ENCODE assay signal across 9 mouse cellular contexts in the genomic region with DNA sequence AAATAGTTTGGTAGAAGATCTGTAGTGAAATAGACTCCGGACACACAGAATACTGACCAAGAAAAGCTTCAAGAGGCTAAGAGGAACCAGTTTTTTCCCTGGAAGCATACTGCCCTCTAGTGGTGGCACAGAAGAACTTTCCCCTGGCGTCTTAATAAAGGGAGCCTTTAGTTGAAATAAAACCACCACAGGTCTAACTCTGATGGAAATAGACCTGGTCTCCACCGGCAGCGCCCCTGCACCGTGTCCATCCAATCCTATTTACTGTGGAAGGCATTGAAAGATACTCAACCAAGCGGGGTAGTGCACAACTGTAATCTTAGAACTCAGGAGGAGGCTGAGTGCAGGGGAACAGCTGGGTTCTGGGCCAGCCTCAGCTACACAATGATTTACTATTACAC. TPM values are rescaled to one million over a fixed set of nuclear protein-coding genes. Genes with fewer than 3 reads are reported as not detected.
A peak's percentile ranks its signal among the peaks of the same experiment; 100 is the strongest.
DNase-seq lines count a peak whose midpoint lies in the region; ATAC-seq lines count a peak whose summit lies in the region.
"Had no signal": no experiment of that assay in that cellular context is flagged by ENCODE, and none has a peak within 500 bp of the region (broad histone marks: within the 10 kb centered on the region; RNA-seq: fewer than 3 reads in every experiment).

No protein-coding gene starts in this region.

- H3K4me2 ChIP-seq in forebrain, embryonic 14.5 days (ENCODE audit: low read length), result no peak overlapping the region
- H3K4me2 ChIP-seq in kidney, embryonic 14.5 days (replicated peaks; ENCODE audit: low read depth, low read length), result no peak overlapping the region

- H3K27ac ChIP-seq in forebrain, embryonic 14.5 days (ENCODE audit: low read depth, low read length), result no peak overlapping the region
- H3K27ac ChIP-seq in kidney, embryonic 14.5 days (ENCODE audit: low read depth, low read length), result no peak overlapping the region

- no peaks in the 10 kb centered on the region for H3K27me3 ChIP-seq in forebrain, embryonic 14.5 days (replicated peaks; ENCODE audit: control insufficient read depth, insufficient read depth, low read length)
- no peaks in the 10 kb centered on the region for H3K27me3 ChIP-seq in kidney, embryonic 14.5 days (ENCODE audit: control insufficient read depth, insufficient read depth, low read length)

- WGBS in forebrain, embryonic 14.5 days, result 15% methylated on average over 6 of the region's 6 CpGs
- 19% methylated on average over 6 of the region's 6 CpGs for WGBS in kidney, embryonic 14.5 days

- H3K36me3 ChIP-seq in forebrain, embryonic 14.5 days (ENCODE audit: control insufficient read depth, insufficient read depth, low read length), result no peaks in the 10 kb centered on the region
- H3K36me3 ChIP-seq in kidney, embryonic 14.5 days (ENCODE audit: control insufficient read depth, insufficient read depth, low read length), result no peaks in the 10 kb centered on the region

- peak; percentile 72 for ATAC-seq in forebrain, embryonic 14.5 days
- peak; percentile 69; the same call in 1 of the 2 replicates for ATAC-seq in kidney, embryonic 14.5 days (ENCODE audit: low FRiP score, low TSS enrichment)

- no peaks in the 10 kb centered on the region for H3K9me3 ChIP-seq in forebrain, embryonic 14.5 days (replicated peaks; ENCODE audit: control insufficient read depth, low read length)
- H3K9me3 ChIP-seq in kidney, embryonic 14.5 days (ENCODE audit: control insufficient read depth, low read length), result no peaks in the 10 kb centered on the region

- no peaks in the 10 kb centered on the region for H3K4me1 ChIP-seq in forebrain, embryonic 14.5 days (ENCODE audit: control insufficient read depth, insufficient read depth, low read length)
- no peaks in the 10 kb centered on the region for H3K4me1 ChIP-seq in kidney, embryonic 14.5 days (ENCODE audit: control insufficient read depth, insufficient read depth, low read length)

- H3K9ac ChIP-seq in forebrain, embryonic 14.5 days (ENCODE audit: low read length), result no peak overlapping the region
- no peak overlapping the region for H3K9ac ChIP-seq in kidney, embryonic 14.5 days (ENCODE audit: low read depth, low read length)

- no peak overlapping the region for H3K4me3 ChIP-seq in forebrain, embryonic 14.5 days (ENCODE audit: low read depth, low read length)
- H3K4me3 ChIP-seq in kidney, embryonic 14.5 days (ENCODE audit: low read length), result no peak overlapping the region

- DNase-seq in A20 (ENCODE audit: low read depth, low spot score), result peak; percentile 76
- DNase-seq in CD8-positive naive resting alpha-beta T cell, adult 2 months (ENCODE audit: low read depth in 2 of 2, low spot score in 2 of 2), result peak; percentile 33 to 59
- DNase-seq in cerebellum, adult 11 months, result peak; percentile 6
- DNase-seq in forebrain, embryonic 14.5 days (ENCODE audit: low spot score), result peak; percentile 81
- DNase-seq in lung, postnatal 10 days, result peak; percentile 66
- peak; percentile 4 to 52 for DNase-seq in right cerebral cortex, adult 2 months (ENCODE audit: low spot score in 2 of 2)
- DNase-seq in layer of hippocampus, adult 8-10 months (ENCODE audit: low spot score in 2 of 2), result no peak

RNA-seq across cellular contexts. Expression of a gene that starts 19.7 kb away (rescaled TPM):
- not detected in 2 replicates for polyA plus RNA-seq in forebrain, embryonic 14.5 days (2014; fragmentation: Nextera tagmentation; extraction: Ambion mirVana)
- polyA plus RNA-seq in kidney, embryonic 14.5 days (2014; fragmentation: Nextera tagmentation; extraction: Ambion mirVana), result not detected in 2 replicates
- not detected for total RNA-seq in layer of hippocampus, adult 8-10 months (2022)

RNA-seq across cellular contexts. Expression of a gene that starts 23.5 kb away (rescaled TPM):
- polyA plus RNA-seq in forebrain, embryonic 14.5 days (2014; fragmentation: Nextera tagmentation; extraction: Ambion mirVana), result 0.18 and 0.27 TPM in 2 replicates
- 0.50 and 0.85 TPM in 2 replicates for polyA plus RNA-seq in kidney, embryonic 14.5 days (2014; fragmentation: Nextera tagmentation; extraction: Ambion mirVana)
- total RNA-seq in layer of hippocampus, adult 8-10 months (2022), result under 1 TPM in 2 of 4 experiments, not detected in 2; 0.16 to 0.70 TPM

RNA-seq across cellular contexts. Expression of a gene that starts 31.1 kb away (rescaled TPM):
- polyA plus RNA-seq in forebrain, embryonic 14.5 days (2014; fragmentation: Nextera tagmentation; extraction: Ambion mirVana), result 1.6 and 2.0 TPM in 2 replicates
- polyA plus RNA-seq in kidney, embryonic 14.5 days (2014; fragmentation: Nextera tagmentation; extraction: Ambion mirVana), result 2.5 and 4.7 TPM in 2 replicates
- 1 to 10 TPM in 1 of 4 experiments, under 1 TPM in 1, not detected in 2; 0.07 to 1.0 TPM for total RNA-seq in layer of hippocampus, adult 8-10 months (2022)

RNA-seq across cellular contexts. Expression of a gene that starts 34.4 kb away (rescaled TPM):
- not detected in 2 replicates for polyA plus RNA-seq in forebrain, embryonic 14.5 days (2014; fragmentation: Nextera tagmentation; extraction: Ambion mirVana)
- polyA plus RNA-seq in kidney, embryonic 14.5 days (2014; fragmentation: Nextera tagmentation; extraction: Ambion mirVana), result not detected in 2 replicates
- total RNA-seq in layer of hippocampus, adult 8-10 months (2022), result not detected
- polyA plus RNA-seq: heart, embryonic 16.5 days had no signal

RNA-seq across cellular contexts. Expression of a gene that starts 42.7 kb away (rescaled TPM):
- 0.10 and 0.19 TPM in 2 replicates for polyA plus RNA-seq in forebrain, embryonic 14.5 days (2014; fragmentation: Nextera tagmentation; extraction: Ambion mirVana)
- 0.41 and 0.45 TPM in 2 replicates for polyA plus RNA-seq in kidney, embryonic 14.5 days (2014; fragmentation: Nextera tagmentation; extraction: Ambion mirVana)
- total RNA-seq in layer of hippocampus, adult 8-10 months (2022), result not detected

Comparison
In these comparisons a context has a peak if more than half of its experiments do, and no peak if none do; other contexts are left out.
1. DNase-seq: peak in A20 (single experiment), CD8-positive naive resting alpha-beta T cell, adult 2 months (2 of 2), cerebellum, adult 11 months (single experiment), forebrain, embryonic 14.5 days (single experiment), lung, postnatal 10 days (single experiment) and right cerebral cortex, adult 2 months (2 of 2); none in layer of hippocampus, adult 8-10 months (0 of 2).